Mouse (Mus musculus) effector memory CD4-positive, alpha-beta T cell, adult 7 months (primary cell): ENCODE data around the gene Egflam. TPM values are rescaled to one million over a fixed set of nuclear protein-coding genes. Genes with fewer than 3 reads are reported as not detected.

ENCODE experiments used
- polyA plus RNA-seq: library from polyadenylated mRNA; unstranded; fragments of 100-300 nt; shearing (Covaris generic); gene quantifications from one replicate; pipeline ENCODE4 v1.2.1, GENCODE M21; 2017

Gene Egflam
- polyA plus RNA-seq = not detected

GRCm38 (mm10) chr15:7397818-7398608, at the start of gene Egflam:
TSS of gene Egflam (minus strand) at chr15:7398395.

